ENCODE assay signal across 14 mouse cellular contexts in genomic region chr15:67780856-67781255, GRCm38 (mm10).
A peak's percentile ranks its signal among the peaks of the same experiment; 100 is the strongest.
DNase-seq lines count a peak whose midpoint lies in the region; ATAC-seq and TF ChIP-seq lines count a peak whose summit lies in the region.
"Had no signal": no experiment of that assay in that cellular context is flagged by ENCODE, and none has a peak within 500 bp of the region (broad histone marks: within the 10 kb centered on the region; RNA-seq: fewer than 3 reads in every experiment).

No protein-coding gene starts in this region.

- no peak for TF ChIP-seq POLR2A in kidney, adult 2 months (IDR thresholded peaks at IDR 0.05; ENCODE audit: low read depth, low read length)

- no peak for TF ChIP-seq CTCF in kidney, adult 2 months (conservative IDR thresholded peaks at IDR 0.05; ENCODE audit: insufficient read depth, insufficient read length, low read depth, low read length)

- no peak overlapping the region for H3K4me2 ChIP-seq in kidney, embryonic 14.5 days (replicated peaks; ENCODE audit: low read depth, low read length)
- H3K4me2 ChIP-seq in intestine, embryonic 16.5 days (ENCODE audit: low read depth, low read length) = no peak overlapping the region
- H3K4me2 ChIP-seq in neural tube, embryonic 15.5 days = no peak overlapping the region
- H3K4me2 ChIP-seq: heart, embryonic 13.5 days; limb, embryonic 15.5 days had no signal

- no peak for ATAC-seq in kidney, embryonic 14.5 days (ENCODE audit: low FRiP score, low TSS enrichment)
- peak; percentile 85 for ATAC-seq in intestine, embryonic 16.5 days
- no peak for ATAC-seq in neural tube, embryonic 15.5 days (ENCODE audit: low FRiP score)
- ATAC-seq: hindbrain, embryonic 16.5 days had no signal

- H3K4me1 ChIP-seq in kidney, adult 2 months (ENCODE audit: control insufficient read depth, insufficient read depth, low read length) = no peaks in the 10 kb centered on the region
- no peaks in the 10 kb centered on the region for H3K4me1 ChIP-seq in kidney, embryonic 14.5 days (ENCODE audit: control insufficient read depth, insufficient read depth, low read length)
- H3K4me1 ChIP-seq in intestine, embryonic 16.5 days (ENCODE audit: control insufficient read depth, insufficient read depth, low read length) = no peaks in the 10 kb centered on the region
- H3K4me1 ChIP-seq in neural tube, embryonic 15.5 days = no peaks in the 10 kb centered on the region
- H3K4me1 ChIP-seq: forebrain, embryonic 10.5 days had no signal

- H3K27ac ChIP-seq in kidney, adult 2 months (ENCODE audit: insufficient read depth, low read depth, low read length) = no peak overlapping the region
- H3K27ac ChIP-seq in kidney, embryonic 14.5 days (ENCODE audit: low read depth, low read length) = no peak overlapping the region
- H3K27ac ChIP-seq in intestine, embryonic 16.5 days (ENCODE audit: low read length) = no peak overlapping the region
- no peak overlapping the region for H3K27ac ChIP-seq in neural tube, embryonic 15.5 days (replicated peaks)
- H3K27ac ChIP-seq: forebrain, embryonic 10.5 days; heart, embryonic 13.5 days; limb, embryonic 15.5 days; stomach, postnatal 0 days had no signal

- 37% methylated on average over 2 of the region's 2 CpGs for WGBS in kidney, adult 2 months
- 70% methylated on average over 2 of the region's 2 CpGs for WGBS in kidney, embryonic 14.5 days
- 48% methylated on average over 2 of the region's 2 CpGs for WGBS in intestine, embryonic 16.5 days
- 77% methylated on average over 2 of the region's 2 CpGs for WGBS in neural tube, embryonic 15.5 days

- DNase-seq in kidney, adult 2 months = peak; percentile 8
- DNase-seq in 3134 (ENCODE audit: extremely low read depth, insufficient read length, low spot score) = peak; percentile 40
- DNase-seq in Muller cell, postnatal 12 days (ENCODE audit: inconsistent ontology term) = peak; percentile 12
- DNase-seq in urinary bladder, postnatal 14 days (ENCODE audit: low spot score) = no peak
- DNase-seq in layer of hippocampus, adult 9-10 months (ENCODE audit: low spot score) = no peak
- DNase-seq: cerebellum, adult 8-10 months had no signal

- no peak overlapping the region for H3K9ac ChIP-seq in kidney, embryonic 14.5 days (ENCODE audit: low read depth, low read length)
- H3K9ac ChIP-seq in intestine, embryonic 16.5 days (ENCODE audit: low read depth, low read length) = no peak overlapping the region
- H3K9ac ChIP-seq in neural tube, embryonic 15.5 days (replicated peaks) = no peak overlapping the region
- H3K9ac ChIP-seq: heart, embryonic 13.5 days; limb, embryonic 15.5 days had no signal

- H3K27me3 ChIP-seq in kidney, adult 2 months (replicated peaks; ENCODE audit: control insufficient read depth, insufficient read depth, low read length) = no peaks in the 10 kb centered on the region
- no peaks in the 10 kb centered on the region for H3K27me3 ChIP-seq in kidney, embryonic 14.5 days (ENCODE audit: control insufficient read depth, insufficient read depth, low read length)
- H3K27me3 ChIP-seq in intestine, embryonic 16.5 days (replicated peaks; ENCODE audit: control insufficient read depth, insufficient read depth, low read length) = no peaks in the 10 kb centered on the region
- no peaks in the 10 kb centered on the region for H3K27me3 ChIP-seq in neural tube, embryonic 15.5 days (replicated peaks)
- H3K27me3 ChIP-seq: heart, embryonic 13.5 days; limb, embryonic 15.5 days had no signal

- H3K4me3 ChIP-seq in kidney, adult 2 months (ENCODE audit: insufficient read depth, low read depth, low read length) = no peak overlapping the region
- H3K4me3 ChIP-seq in kidney, embryonic 14.5 days (ENCODE audit: low read length) = no peak overlapping the region
- H3K4me3 ChIP-seq in intestine, embryonic 16.5 days (ENCODE audit: low read length) = no peak overlapping the region
- no peak overlapping the region for H3K4me3 ChIP-seq in neural tube, embryonic 15.5 days (replicated peaks)
- H3K4me3 ChIP-seq: forebrain, embryonic 10.5 days; heart, embryonic 13.5 days; limb, embryonic 15.5 days had no signal

- no peaks in the 10 kb centered on the region for H3K36me3 ChIP-seq in kidney, adult 2 months (ENCODE audit: control insufficient read depth, insufficient read depth, low read length)
- H3K36me3 ChIP-seq in kidney, embryonic 14.5 days (ENCODE audit: control insufficient read depth, insufficient read depth, low read length) = no peaks in the 10 kb centered on the region
- H3K36me3 ChIP-seq in intestine, embryonic 16.5 days (ENCODE audit: control insufficient read depth, insufficient read depth, low read length) = no peaks in the 10 kb centered on the region
- no peaks in the 10 kb centered on the region for H3K36me3 ChIP-seq in neural tube, embryonic 15.5 days
- H3K36me3 ChIP-seq: forebrain, embryonic 10.5 days; heart, embryonic 13.5 days; limb, embryonic 15.5 days had no signal

- no peaks in the 10 kb centered on the region for H3K9me3 ChIP-seq in kidney, embryonic 14.5 days (ENCODE audit: control insufficient read depth, low read length)
- no peaks in the 10 kb centered on the region for H3K9me3 ChIP-seq in intestine, embryonic 16.5 days (ENCODE audit: control insufficient read depth, low read length)
- no peaks in the 10 kb centered on the region for H3K9me3 ChIP-seq in neural tube, embryonic 15.5 days (replicated peaks)
- H3K9me3 ChIP-seq: forebrain, embryonic 10.5 days; heart, embryonic 13.5 days; limb, embryonic 15.5 days had no signal

Comparison
In these comparisons a context has a peak if more than half of its experiments do, and no peak if none do; other contexts are left out.
1. DNase-seq: peak in kidney, adult 2 months (single experiment), 3134 (single experiment) and Muller cell, postnatal 12 days (single experiment); none in urinary bladder, postnatal 14 days (single experiment) and layer of hippocampus, adult 9-10 months (single experiment).